Mouse (Mus musculus): Measurements from ENCODE around the gene Arid3a.

GRCm38 (mm10) chr10:79979401-79980155 lies 52.7 kb downstream of the Arid3a start:
- TF ChIP-seq ZC3H11A (IDR thresholded peaks at IDR 0.05; ENCODE audit: borderline replicate concordance, low read depth, low read length) (no peak), ZNF384 (IDR thresholded peaks at IDR 0.05; ENCODE audit: low read depth, low read length) (no peak), MAFK (IDR thresholded peaks at IDR 0.05; ENCODE audit: insufficient read depth, low read depth, low read length) (no peak), HCFC1 (IDR thresholded peaks at IDR 0.05; ENCODE audit: borderline replicate concordance, insufficient read depth, low read length) (no peak), CHD2 (IDR thresholded peaks at IDR 0.05; ENCODE audit: low read depth, low read length) (no peak)
